Mouse (Mus musculus): ENCODE results near the gene Gm136.

DNA sequence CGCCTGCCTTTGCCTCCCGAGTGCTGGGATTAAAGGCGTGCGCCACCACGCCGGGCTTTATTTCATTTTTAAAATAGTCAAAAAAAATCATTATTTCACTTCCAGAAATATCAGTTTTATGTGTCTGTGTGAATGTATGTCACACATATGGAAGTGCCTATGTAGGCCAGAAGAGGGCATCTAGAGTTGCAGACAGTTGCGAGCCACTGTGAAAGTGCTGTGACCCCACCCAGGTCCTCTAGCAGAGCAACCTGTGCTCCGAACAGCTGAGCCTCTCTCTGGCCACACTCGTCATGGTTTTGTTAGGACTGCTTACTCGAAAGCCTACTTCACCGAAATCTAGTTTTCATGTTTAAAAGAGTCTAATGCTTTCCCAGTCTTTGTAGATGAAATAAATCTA lies 53.8 kb downstream of the Gm136 start:
- no peak for TF ChIP-seq POLR2A (IDR thresholded peaks at IDR 0.05; ENCODE audit: low read depth, low read length)
- no peak for TF ChIP-seq CTCF (IDR thresholded peaks at IDR 0.05; ENCODE audit: extremely low read depth, insufficient read depth, insufficient read length, insufficient replicate concordance)

All from spleen, adult 2 months (tissue).